Mouse (Mus musculus) limb, embryonic 14.5 days (tissue): ENCODE results near the gene Cpt1c. TPM values are rescaled to one million over a fixed set of nuclear protein-coding genes. Genes with fewer than 3 reads are reported as not detected.

ENCODE experiments used
- ATAC-seq: fragments of 200-750 bp; cut with Nextera tagmentation; 2 replicates; pipeline ENCODE4 v1.8.0; 2017; ENCODE audit warnings: low read depth, moderate number of reproducible peaks, moderate TSS enrichment; ENCODE audit not compliant: low FRiP score
- DNase-seq: peaks from one replicate; pipeline ENCODE4 v3.0.0-alpha.2; 2015; ENCODE audit warnings: low spot score
- H3K27ac ChIP-seq: fragments of 300-500 bp; sonication (generic); replicated peaks from 2 replicates; pipeline ENCODE4 v1.5.1; 2014; ENCODE audit warnings: low read depth, mild to moderate bottlenecking, low read length, moderate library complexity, mixed read lengths
- H3K27me3 ChIP-seq: fragments of 300-500 bp; sonication (generic); 2 replicates; pipeline ENCODE4 v1.6.1; 2014; ENCODE audit warnings: low read length, mixed read lengths; ENCODE audit not compliant: control insufficient read depth, insufficient read depth
- H3K36me3 ChIP-seq: fragments of 300-500 bp; sonication (generic); 2 replicates; pipeline ENCODE4 v1.6.1; 2014; ENCODE audit warnings: mild to moderate bottlenecking, low read length, moderate library complexity, mixed read lengths; ENCODE audit not compliant: control insufficient read depth, insufficient read depth
- H3K4me1 ChIP-seq: fragments of 300-500 bp; sonication (generic); 2 replicates; pipeline ENCODE4 v1.6.1; 2014; ENCODE audit warnings: antibody characterized with exemption, low read length, mixed read lengths; ENCODE audit not compliant: control insufficient read depth, insufficient read depth
- H3K4me2 ChIP-seq: fragments of 300-500 bp; sonication (generic); replicated peaks from 2 replicates; pipeline ENCODE4 v1.6.1; 2014; ENCODE audit warnings: low read depth, mild to moderate bottlenecking, low read length, moderate library complexity; ENCODE audit not compliant: severe bottlenecking
- H3K4me3 ChIP-seq: fragments of 300-500 bp; sonication (generic); replicated peaks from 2 replicates; pipeline ENCODE4 v1.5.1; 2014; ENCODE audit warnings: low read length
- H3K9ac ChIP-seq: fragments of 300-500 bp; sonication (generic); 2 replicates; pipeline ENCODE4 v1.6.1; 2014; ENCODE audit warnings: mild to moderate bottlenecking, low read depth, low read length, moderate library complexity; ENCODE audit not compliant: severe bottlenecking
- H3K9me3 ChIP-seq: fragments of 300-500 bp; sonication (generic); 2 replicates; pipeline ENCODE4 v1.6.1; 2016; ENCODE audit warnings: low read length; ENCODE audit not compliant: control insufficient read depth
- POLR2A ChIP-seq: fragments of 200-500 bp; IDR thresholded peaks from 2 replicates; pipeline ENCODE4 v1.8.0; 2012; ENCODE audit warnings: inconsistent platforms, mild to moderate bottlenecking, moderate library complexity, borderline replicate concordance; ENCODE audit not compliant: insufficient read depth, insufficient read length; ENCODE audit errors: extremely low read depth
- WGBS: fragments of 180-500 bp; shearing (Covaris S2); extraction: QIAGEN DNeasy Blood & Tissue Kit; methylation state at CpG from one replicate; pipeline ENCODE4 v1.1.7; 2014; 5-methylcytosine and 5-hydroxymethylcytosine counted together
- microRNA-seq: library from miRNA; unstranded; fragments of <30 nt; microRNA quantifications from one replicate; pipeline ENCODE4, GENCODE M21; 2016
- polyA plus RNA-seq, 2 experiments: library from polyadenylated mRNA; depleted of rRNA in 1 of 2; stranded (reverse) in 1 of 2; unstranded in 1 of 2; fragments of >200 nt; fragmentation: Nextera tagmentation in 1 of 2; extraction: Ambion mirVana in 1 of 2; gene quantifications; 2 replicates each; pipeline versions ENCODE4 v1.2.1 to v1.2.3; 2012 to 2014

The Cpt1c gene
- polyA plus RNA-seq, 2 experiments = 26.3 to 78.9 TPM

GRCm38 (mm10) chr7:44915314-44915713 lies 59.3 kb downstream of the Cpt1c start:
- no peaks in the 10 kb centered on the region for H3K4me1 ChIP-seq
- H3K27ac ChIP-seq = no peak overlapping the region
- H3K4me2 ChIP-seq = no peak overlapping the region
- no peak for TF ChIP-seq POLR2A
- no peaks in the 10 kb centered on the region for H3K27me3 ChIP-seq
- WGBS = 90% methylated on average over 9 of the region's 9 CpGs
- peaks cover 66% of the 10 kb centered on the region for H3K36me3 ChIP-seq
- no peak overlapping the region for H3K4me3 ChIP-seq
- no peak overlapping the region for H3K9ac ChIP-seq
- no peaks in the 10 kb centered on the region for H3K9me3 ChIP-seq
- no peak for ATAC-seq
- DNase-seq = no peak

GRCm38 (mm10) chr7:44914396-44914795 lies 60.3 kb downstream of the Cpt1c start:
- H3K4me2 ChIP-seq = no peak overlapping the region
- WGBS = 91% methylated on average over 2 of the region's 2 CpGs
- H3K4me1 ChIP-seq = no peaks in the 10 kb centered on the region
- DNase-seq (no peak), ATAC-seq (no peak)
- no peaks in the 10 kb centered on the region for H3K9me3 ChIP-seq
- no peak overlapping the region for H3K27ac ChIP-seq
- no peak overlapping the region for H3K9ac ChIP-seq
- no peak overlapping the region for H3K4me3 ChIP-seq
- no peaks in the 10 kb centered on the region for H3K27me3 ChIP-seq
- H3K36me3 ChIP-seq = peaks cover 67% of the 10 kb centered on the region
- no peak for TF ChIP-seq POLR2A

Small RNAs within 50 kb of the gene (microRNA-seq; reads per million reads assigned to microRNA genes)
- 0.69 reads per million for gene Mir7054

Other genes with a start within 250 kb of the Cpt1c start
Only the 30 nearest of the 35 such genes appear.
- 92.5 and 133 TPM in 2 replicates for gene Nup62, start 158.8 kb downstream of the Cpt1c start, polyA plus RNA-seq (2012; rRNA removed)
- gene Nup62, start 158.8 kb downstream of the Cpt1c start, polyA plus RNA-seq (2014; fragmentation: Nextera tagmentation; extraction: Ambion mirVana) = 53.0 and 53.9 TPM in 2 replicates
- 0.87 and 1.0 TPM in 2 replicates for gene Il4i1, start 158.5 kb downstream of the Cpt1c start, polyA plus RNA-seq (2012; rRNA removed)
- 1.6 and 2.5 TPM in 2 replicates for gene Il4i1, start 158.5 kb downstream of the Cpt1c start, polyA plus RNA-seq (2014; fragmentation: Nextera tagmentation; extraction: Ambion mirVana)
- 47.9 and 69.8 TPM in 2 replicates for gene Atf5, start 158.2 kb downstream of the Cpt1c start, polyA plus RNA-seq (2012; rRNA removed)
- 3.1 and 3.7 TPM in 2 replicates for gene Atf5, start 158.2 kb downstream of the Cpt1c start, polyA plus RNA-seq (2014; fragmentation: Nextera tagmentation; extraction: Ambion mirVana)
- 179 and 270 TPM in 2 replicates for gene Akt1s1, start 125.9 kb downstream of the Cpt1c start, polyA plus RNA-seq (2012; rRNA removed)
- gene Akt1s1, start 125.9 kb downstream of the Cpt1c start, polyA plus RNA-seq (2014; fragmentation: Nextera tagmentation; extraction: Ambion mirVana) = 66.1 and 70.5 TPM in 2 replicates
- 86.0 and 103 TPM in 2 replicates for gene Tbc1d17, start 125.8 kb downstream of the Cpt1c start, polyA plus RNA-seq (2012; rRNA removed)
- 76.0 and 81.7 TPM in 2 replicates for gene Tbc1d17, start 125.8 kb downstream of the Cpt1c start, polyA plus RNA-seq (2014; fragmentation: Nextera tagmentation; extraction: Ambion mirVana)
- gene Pnkp, start 117.7 kb downstream of the Cpt1c start, polyA plus RNA-seq (2012; rRNA removed) = 28.7 and 32.0 TPM in 2 replicates
- 23.8 and 26.6 TPM in 2 replicates for gene Pnkp, start 117.7 kb downstream of the Cpt1c start, polyA plus RNA-seq (2014; fragmentation: Nextera tagmentation; extraction: Ambion mirVana)
- gene Ptov1, start 105.1 kb downstream of the Cpt1c start, polyA plus RNA-seq (2012; rRNA removed) = 751 and 1,065 TPM in 2 replicates
- 471 and 513 TPM in 2 replicates for gene Ptov1, start 105.1 kb downstream of the Cpt1c start, polyA plus RNA-seq (2014; fragmentation: Nextera tagmentation; extraction: Ambion mirVana)
- 142 and 181 TPM in 2 replicates for gene Med25, start 82.1 kb downstream of the Cpt1c start, polyA plus RNA-seq (2012; rRNA removed)
- 69.1 and 73.5 TPM in 2 replicates for gene Med25, start 82.1 kb downstream of the Cpt1c start, polyA plus RNA-seq (2014; fragmentation: Nextera tagmentation; extraction: Ambion mirVana)
- gene Fuz, start 78.8 kb downstream of the Cpt1c start, polyA plus RNA-seq (2012; rRNA removed) = 48.7 and 72.6 TPM in 2 replicates
- gene Fuz, start 78.8 kb downstream of the Cpt1c start, polyA plus RNA-seq (2014; fragmentation: Nextera tagmentation; extraction: Ambion mirVana) = 21.7 and 25.0 TPM in 2 replicates
- 113 and 141 TPM in 2 replicates for gene Ap2a1, start 45.4 kb downstream of the Cpt1c start, polyA plus RNA-seq (2012; rRNA removed)
- gene Ap2a1, start 45.4 kb downstream of the Cpt1c start, polyA plus RNA-seq (2014; fragmentation: Nextera tagmentation; extraction: Ambion mirVana) = 72.2 and 75.7 TPM in 2 replicates
- gene Tsks, start 31.6 kb downstream of the Cpt1c start, polyA plus RNA-seq (2012; rRNA removed) = 0.05 TPM in 1 of 2 replicates, not detected in the other
- 0.14 TPM in 1 of 2 replicates, not detected in the other for gene Tsks, start 31.6 kb downstream of the Cpt1c start, polyA plus RNA-seq (2014; fragmentation: Nextera tagmentation; extraction: Ambion mirVana)
- gene Prmt1, start 11.7 kb upstream of the Cpt1c start, polyA plus RNA-seq (2012; rRNA removed) = 607 and 720 TPM in 2 replicates
- 166 and 187 TPM in 2 replicates for gene Prmt1, start 11.7 kb upstream of the Cpt1c start, polyA plus RNA-seq (2014; fragmentation: Nextera tagmentation; extraction: Ambion mirVana)
- 142 and 168 TPM in 2 replicates for gene Irf3, start 22.8 kb upstream of the Cpt1c start, polyA plus RNA-seq (2012; rRNA removed)
- gene Irf3, start 22.8 kb upstream of the Cpt1c start, polyA plus RNA-seq (2014; fragmentation: Nextera tagmentation; extraction: Ambion mirVana) = 92.5 and 92.7 TPM in 2 replicates
- gene Bcl2l12, start 23.9 kb upstream of the Cpt1c start, polyA plus RNA-seq (2012; rRNA removed) = 81.3 and 104 TPM in 2 replicates
- gene Bcl2l12, start 23.9 kb upstream of the Cpt1c start, polyA plus RNA-seq (2014; fragmentation: Nextera tagmentation; extraction: Ambion mirVana) = 54.9 and 62.9 TPM in 2 replicates
- gene Scaf1, start 41.5 kb upstream of the Cpt1c start, polyA plus RNA-seq (2012; rRNA removed) = 114 and 135 TPM in 2 replicates
- gene Scaf1, start 41.5 kb upstream of the Cpt1c start, polyA plus RNA-seq (2014; fragmentation: Nextera tagmentation; extraction: Ambion mirVana) = 50.7 and 58.3 TPM in 2 replicates
- 53.8 and 60.9 TPM in 2 replicates for gene Rras, start 43.1 kb upstream of the Cpt1c start, polyA plus RNA-seq (2012; rRNA removed)
- gene Rras, start 43.1 kb upstream of the Cpt1c start, polyA plus RNA-seq (2014; fragmentation: Nextera tagmentation; extraction: Ambion mirVana) = 42.8 and 43.7 TPM in 2 replicates
- gene Prr12, start 78.0 kb upstream of the Cpt1c start, polyA plus RNA-seq (2012; rRNA removed) = 25.2 and 26.8 TPM in 2 replicates
- 16.0 and 19.6 TPM in 2 replicates for gene Prr12, start 78.0 kb upstream of the Cpt1c start, polyA plus RNA-seq (2014; fragmentation: Nextera tagmentation; extraction: Ambion mirVana)
- 82.7 and 86.8 TPM in 2 replicates for gene Nosip, start 87.6 kb upstream of the Cpt1c start, polyA plus RNA-seq (2012; rRNA removed)
- gene Nosip, start 87.6 kb upstream of the Cpt1c start, polyA plus RNA-seq (2014; fragmentation: Nextera tagmentation; extraction: Ambion mirVana) = 68.1 and 69.6 TPM in 2 replicates
- 50.4 and 54.1 TPM in 2 replicates for gene Prrg2, start 87.8 kb upstream of the Cpt1c start, polyA plus RNA-seq (2012; rRNA removed)
- gene Prrg2, start 87.8 kb upstream of the Cpt1c start, polyA plus RNA-seq (2014; fragmentation: Nextera tagmentation; extraction: Ambion mirVana) = 18.6 and 21.4 TPM in 2 replicates
- gene Rcn3, start 117.4 kb upstream of the Cpt1c start, polyA plus RNA-seq (2012; rRNA removed) = 679 and 759 TPM in 2 replicates
- 569 and 577 TPM in 2 replicates for gene Rcn3, start 117.4 kb upstream of the Cpt1c start, polyA plus RNA-seq (2014; fragmentation: Nextera tagmentation; extraction: Ambion mirVana)
- 56.1 and 64.6 TPM in 2 replicates for gene Fcgrt, start 129.0 kb upstream of the Cpt1c start, polyA plus RNA-seq (2012; rRNA removed)
- gene Fcgrt, start 129.0 kb upstream of the Cpt1c start, polyA plus RNA-seq (2014; fragmentation: Nextera tagmentation; extraction: Ambion mirVana) = 88.4 and 89.0 TPM in 2 replicates
- 563 and 814 TPM in 2 replicates for gene Rps11, start 149.6 kb upstream of the Cpt1c start, polyA plus RNA-seq (2012; rRNA removed)
- 1,719 and 1,751 TPM in 2 replicates for gene Rps11, start 149.6 kb upstream of the Cpt1c start, polyA plus RNA-seq (2014; fragmentation: Nextera tagmentation; extraction: Ambion mirVana)
- gene Rpl13a, start 153.9 kb upstream of the Cpt1c start, polyA plus RNA-seq (2012; rRNA removed) = 3,691 and 3,912 TPM in 2 replicates
- gene Rpl13a, start 153.9 kb upstream of the Cpt1c start, polyA plus RNA-seq (2014; fragmentation: Nextera tagmentation; extraction: Ambion mirVana) = 1,718 and 1,777 TPM in 2 replicates
- 0.31 TPM in 1 of 2 replicates, not detected in the other for gene Gm45713, start 161.4 kb upstream of the Cpt1c start, polyA plus RNA-seq (2012; rRNA removed)
- gene Gm45713, start 161.4 kb upstream of the Cpt1c start, polyA plus RNA-seq (2014; fragmentation: Nextera tagmentation; extraction: Ambion mirVana) = 0.39 and 1.4 TPM in 2 replicates
- gene Flt3l, start 161.6 kb upstream of the Cpt1c start, polyA plus RNA-seq (2012; rRNA removed) = 12.4 and 18.6 TPM in 2 replicates
- 2.2 and 3.3 TPM in 2 replicates for gene Flt3l, start 161.6 kb upstream of the Cpt1c start, polyA plus RNA-seq (2014; fragmentation: Nextera tagmentation; extraction: Ambion mirVana)
- gene Pih1d1, start 179.5 kb upstream of the Cpt1c start, polyA plus RNA-seq (2012; rRNA removed) = 115 and 118 TPM in 2 replicates
- 86.4 and 87.3 TPM in 2 replicates for gene Pih1d1, start 179.5 kb upstream of the Cpt1c start, polyA plus RNA-seq (2014; fragmentation: Nextera tagmentation; extraction: Ambion mirVana)
- 45.6 and 67.3 TPM in 2 replicates for gene Aldh16a1, start 179.7 kb upstream of the Cpt1c start, polyA plus RNA-seq (2012; rRNA removed)
- gene Aldh16a1, start 179.7 kb upstream of the Cpt1c start, polyA plus RNA-seq (2014; fragmentation: Nextera tagmentation; extraction: Ambion mirVana) = 40.0 and 47.7 TPM in 2 replicates
- gene Slc17a7, start 189.1 kb upstream of the Cpt1c start, polyA plus RNA-seq (2012; rRNA removed) = 0.40 and 0.58 TPM in 2 replicates
- 0.17 and 0.18 TPM in 2 replicates for gene Slc17a7, start 189.1 kb upstream of the Cpt1c start, polyA plus RNA-seq (2014; fragmentation: Nextera tagmentation; extraction: Ambion mirVana)
- gene Gfy, start 204.7 kb upstream of the Cpt1c start, polyA plus RNA-seq (2012; rRNA removed) = 0.09 and 0.27 TPM in 2 replicates
- gene Gfy, start 204.7 kb upstream of the Cpt1c start, polyA plus RNA-seq (2014; fragmentation: Nextera tagmentation; extraction: Ambion mirVana) = not detected in 2 replicates
- not detected in 2 replicates for gene Pth2, start 206.1 kb upstream of the Cpt1c start, polyA plus RNA-seq (2012; rRNA removed)
- gene Pth2, start 206.1 kb upstream of the Cpt1c start, polyA plus RNA-seq (2014; fragmentation: Nextera tagmentation; extraction: Ambion mirVana) = not detected in 2 replicates